10 mouse cellular contexts compared by ENCODE assay signal in the genomic region with DNA sequence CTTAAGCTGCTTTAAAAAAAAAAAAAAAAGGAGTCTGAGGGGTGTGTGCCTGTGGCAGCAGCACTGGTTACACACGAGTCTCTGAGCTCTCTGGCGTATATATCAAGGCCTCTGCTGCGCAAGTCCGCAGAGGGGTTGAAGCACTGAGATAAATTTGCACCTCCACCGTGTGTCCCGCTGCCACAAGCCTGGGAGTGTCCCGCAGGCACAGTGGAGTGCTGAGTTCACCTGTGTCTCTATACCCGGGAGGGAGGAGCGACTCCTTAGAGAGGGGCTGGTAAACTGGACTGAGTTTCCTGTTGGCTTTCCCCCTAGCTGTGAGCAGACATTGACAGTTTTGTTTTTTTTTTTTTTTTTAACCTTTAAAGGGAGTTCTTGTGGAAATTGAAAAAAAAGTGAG.
A peak's percentile ranks its signal among the peaks of the same experiment; 100 is the strongest.
DNase-seq lines count a peak whose midpoint lies in the region; ATAC-seq and TF ChIP-seq lines count a peak whose summit lies in the region.
"Had no signal": no experiment of that assay in that cellular context is flagged by ENCODE, and none has a peak within 500 bp of the region (broad histone marks: within the 10 kb centered on the region; RNA-seq: fewer than 3 reads in every experiment).

No protein-coding gene starts in this region.

- 22% methylated on average over 9 of the region's 9 CpGs for WGBS in kidney, embryonic 15.5 days
- 21% methylated on average over 9 of the region's 9 CpGs for WGBS in kidney, embryonic 14.5 days
- WGBS in embryonic facial prominence, embryonic 15.5 days = 15% methylated on average over 9 of the region's 9 CpGs
- 9% methylated on average over 9 of the region's 9 CpGs for WGBS in midbrain, embryonic 15.5 days
- whole genome bisulfite sequencing in lung, postnatal 0 days = 16% methylated on average over 9 of the region's 9 CpGs

- H3K36me3 ChIP-seq in kidney, embryonic 15.5 days = no peaks in the 10 kb centered on the region
- H3K36me3 ChIP-seq in kidney, embryonic 14.5 days (ENCODE audit: control insufficient read depth, insufficient read depth, low read length) = no peaks in the 10 kb centered on the region
- H3K36me3 ChIP-seq in embryonic facial prominence, embryonic 15.5 days = no peaks in the 10 kb centered on the region
- H3K36me3 ChIP-seq in midbrain, embryonic 15.5 days (replicated peaks) = no peaks in the 10 kb centered on the region
- H3K36me3 ChIP-seq in lung, postnatal 0 days (ENCODE audit: insufficient read depth, low read length) = no peaks in the 10 kb centered on the region
- H3K36me3 ChIP-seq: lung, embryonic 15.5 days had no signal

- no peak for ATAC-seq in kidney, embryonic 15.5 days (replicated peaks; ENCODE audit: low FRiP score)
- ATAC-seq in kidney, embryonic 14.5 days (ENCODE audit: low FRiP score, low TSS enrichment) = no peak
- ATAC-seq in embryonic facial prominence, embryonic 15.5 days (ENCODE audit: insufficient number of reproducible peaks, low FRiP score, low TSS enrichment, low read depth) = no peak
- ATAC-seq in midbrain, embryonic 15.5 days (replicated peaks) = peak; percentile 53
- ATAC-seq in lung, postnatal 0 days = no peak

- H3K4me1 ChIP-seq in kidney, embryonic 15.5 days = peaks cover 7% of the 10 kb centered on the region; the same call in 1 of the 2 replicates
- H3K4me1 ChIP-seq in kidney, embryonic 14.5 days (ENCODE audit: control insufficient read depth, insufficient read depth, low read length) = no peaks in the 10 kb centered on the region
- H3K4me1 ChIP-seq in embryonic facial prominence, embryonic 15.5 days = peaks cover 2% of the 10 kb centered on the region; the same call in 1 of the 2 replicates
- H3K4me1 ChIP-seq in midbrain, embryonic 15.5 days = peaks cover 20% of the 10 kb centered on the region
- H3K4me1 ChIP-seq in lung, postnatal 0 days (ENCODE audit: insufficient read depth, low read depth, low read length) = no peaks in the 10 kb centered on the region

- 0 out of 2 replicates have a peak overlapping the region, but pooled peaks have one; percentile 4 for H3K4me2 ChIP-seq in kidney, embryonic 15.5 days
- no peak overlapping the region for H3K4me2 ChIP-seq in kidney, embryonic 14.5 days (replicated peaks; ENCODE audit: low read depth, low read length)
- peak overlapping the region; percentile 3; the same call in 1 of the 2 replicates for H3K4me2 ChIP-seq in embryonic facial prominence, embryonic 15.5 days (replicated peaks)
- peak overlapping the region; percentile 31; the same call in 1 of the 2 replicates for H3K4me2 ChIP-seq in midbrain, embryonic 15.5 days
- H3K4me2 ChIP-seq in lung, postnatal 0 days (replicated peaks; ENCODE audit: low read depth, low read length) = no peak overlapping the region
- H3K4me2 ChIP-seq: lung, embryonic 15.5 days had no signal

- no peak for TF ChIP-seq EP300 in lung, postnatal 0 days (IDR thresholded peaks at IDR 0.05)

- peak; percentile 65 for DNase-seq in heart, adult 11 months
- no peak for DNase-seq in heart, adult 18-20 months
- DNase-seq in lung, postnatal 0 days (ENCODE audit: low spot score) = no peak
- DNase-seq in adrenal gland, postnatal 10 days = no peak
- DNase-seq: thymus, postnatal 14 days had no signal

- no peak overlapping the region for H3K27ac ChIP-seq in kidney, embryonic 15.5 days
- H3K27ac ChIP-seq in kidney, embryonic 14.5 days (ENCODE audit: low read depth, low read length) = no peak overlapping the region
- H3K27ac ChIP-seq in embryonic facial prominence, embryonic 15.5 days (replicated peaks) = no peak overlapping the region
- peak overlapping the region; percentile 62 for H3K27ac ChIP-seq in midbrain, embryonic 15.5 days
- no peak overlapping the region for H3K27ac ChIP-seq in lung, postnatal 0 days (ENCODE audit: low read length)
- H3K27ac ChIP-seq: lung, embryonic 15.5 days had no signal

- no peak for TF ChIP-seq CTCF in lung, postnatal 0 days (IDR thresholded peaks at IDR 0.05)

- H3K4me3 ChIP-seq in kidney, embryonic 15.5 days (replicated peaks) = no peak overlapping the region
- H3K4me3 ChIP-seq in kidney, embryonic 14.5 days (ENCODE audit: low read length) = no peak overlapping the region
- no peak overlapping the region for H3K4me3 ChIP-seq in embryonic facial prominence, embryonic 15.5 days (replicated peaks)
- H3K4me3 ChIP-seq in midbrain, embryonic 15.5 days = no peak overlapping the region
- H3K4me3 ChIP-seq in lung, postnatal 0 days (ENCODE audit: low read depth, low read length) = no peak overlapping the region
- H3K4me3 ChIP-seq: lung, embryonic 15.5 days had no signal

- no peaks in the 10 kb centered on the region; the same call in 1 of the 2 replicates for H3K27me3 ChIP-seq in kidney, embryonic 15.5 days
- H3K27me3 ChIP-seq in kidney, embryonic 14.5 days (ENCODE audit: control insufficient read depth, insufficient read depth, low read length) = no peaks in the 10 kb centered on the region
- H3K27me3 ChIP-seq in embryonic facial prominence, embryonic 15.5 days = no peaks in the 10 kb centered on the region
- H3K27me3 ChIP-seq in midbrain, embryonic 15.5 days (replicated peaks) = no peaks in the 10 kb centered on the region
- no peaks in the 10 kb centered on the region for H3K27me3 ChIP-seq in lung, postnatal 0 days (replicated peaks; ENCODE audit: insufficient read depth, low read length)
- H3K27me3 ChIP-seq: lung, embryonic 15.5 days had no signal

- H3K9me3 ChIP-seq in kidney, embryonic 15.5 days (replicated peaks) = no peaks in the 10 kb centered on the region
- H3K9me3 ChIP-seq in kidney, embryonic 14.5 days (ENCODE audit: control insufficient read depth, low read length) = no peaks in the 10 kb centered on the region
- H3K9me3 ChIP-seq in embryonic facial prominence, embryonic 15.5 days (replicated peaks) = no peaks in the 10 kb centered on the region
- H3K9me3 ChIP-seq in midbrain, embryonic 15.5 days = no peaks in the 10 kb centered on the region
- H3K9me3 ChIP-seq in lung, postnatal 0 days (ENCODE audit: low read length) = no peaks in the 10 kb centered on the region
- H3K9me3 ChIP-seq: lung, embryonic 15.5 days had no signal

- no peak overlapping the region for H3K9ac ChIP-seq in kidney, embryonic 15.5 days
- no peak overlapping the region for H3K9ac ChIP-seq in kidney, embryonic 14.5 days (ENCODE audit: low read depth, low read length)
- no peak overlapping the region for H3K9ac ChIP-seq in embryonic facial prominence, embryonic 15.5 days
- H3K9ac ChIP-seq in midbrain, embryonic 15.5 days = no peak overlapping the region
- H3K9ac ChIP-seq in lung, postnatal 0 days (replicated peaks; ENCODE audit: low read depth) = no peak overlapping the region
- H3K9ac ChIP-seq: lung, embryonic 15.5 days had no signal

Comparison
In these comparisons a context has a peak if more than half of its experiments do, and no peak if none do; other contexts are left out.
1. H3K4me2 ChIP-seq: peak in kidney, embryonic 15.5 days (single experiment), embryonic facial prominence, embryonic 15.5 days (single experiment) and midbrain, embryonic 15.5 days (single experiment); none in kidney, embryonic 14.5 days (single experiment) and lung, postnatal 0 days (single experiment).